Mouse (Mus musculus): ENCODE results near the gene Bud13.

Bud13 gene

GRCm38 (mm10) chr9:46339051-46339652 is 56.3 kb downstream of the Bud13 start:
- no peak for DNase-seq

- DNase-seq = no peak
These were observed 63.3 kb downstream of the Bud13 start for GRCm38 (mm10) chr9:46345887-46346665.
